Mouse (Mus musculus) spleen, adult 2 months (tissue): ENCODE data around the gene Alox5.

ENCODE experiments used
- CTCF ChIP-seq: fragments of 200-500 bp; IDR thresholded peaks from 2 replicates; pipeline ENCODE4 v1.5.1; 2011; ENCODE audit warnings: mild to moderate bottlenecking, inconsistent platforms; ENCODE audit not compliant: insufficient read depth, insufficient read length, insufficient replicate concordance; ENCODE audit errors: extremely low read depth
- POLR2A ChIP-seq: fragments of 200-500 bp; IDR thresholded peaks from 2 replicates; pipeline ENCODE4 v1.6.1; 2011; ENCODE audit warnings: low read depth, low read length, inconsistent platforms

- TF ChIP-seq POLR2A (no peak), CTCF (no peak)
Observed at GRCm38 (mm10) chr6:116385194-116386044, 75.6 kb downstream of the Alox5 start.
